Mouse (Mus musculus) thymus, adult 2 months (tissue): ENCODE results near the gene Cyb5b. TPM values are rescaled to one million over a fixed set of nuclear protein-coding genes. Genes with fewer than 3 reads are reported as not detected.

Experiments
- DNase-seq: peaks from one replicate; pipeline ENCODE4 v3.0.0; 2021
- H3K27ac ChIP-seq: fragments of 200-500 bp; 2 replicates; pipeline ENCODE4 v1.5.1; 2012; ENCODE audit warnings: low read length, control low read depth; ENCODE audit not compliant: control insufficient read depth, insufficient read depth
- H3K27me3 ChIP-seq: fragments of 200-500 bp; 2 replicates; pipeline ENCODE4 v1.6.1; 2012; ENCODE audit warnings: mild to moderate bottlenecking, low read length, moderate library complexity, mixed read lengths; ENCODE audit not compliant: control insufficient read depth, insufficient read depth
- H3K36me3 ChIP-seq: fragments of 200-500 bp; 2 replicates; pipeline ENCODE4 v1.6.1; 2012; ENCODE audit warnings: mild to moderate bottlenecking, low read length, moderate library complexity; ENCODE audit not compliant: control insufficient read depth, insufficient read depth
- H3K4me1 ChIP-seq: fragments of 200-500 bp; replicated peaks from 2 replicates; pipeline ENCODE4 v1.6.1; 2012; ENCODE audit warnings: low read length; ENCODE audit not compliant: control insufficient read depth, insufficient read depth
- H3K4me3 ChIP-seq: fragments of 200-500 bp; 2 replicates; pipeline ENCODE4 v1.5.1; 2012; ENCODE audit warnings: mild to moderate bottlenecking, low read length, control low read depth, moderate library complexity; ENCODE audit not compliant: control insufficient read depth, insufficient read depth
- CTCF ChIP-seq: fragments of 200-500 bp; IDR thresholded peaks from 2 replicates; pipeline ENCODE4 v1.5.1; 2012; ENCODE audit warnings: mild to moderate bottlenecking, control low read depth, low read length, moderate library complexity, borderline replicate concordance; ENCODE audit not compliant: control insufficient read depth, poor library complexity, insufficient read depth; ENCODE audit errors: extremely low read depth
- POLR2A ChIP-seq: fragments of 200-500 bp; IDR thresholded peaks from 2 replicates; pipeline ENCODE4 v1.6.1; 2012; ENCODE audit warnings: mild to moderate bottlenecking, low read length, control low read depth, moderate library complexity; ENCODE audit not compliant: control insufficient read depth, poor library complexity, insufficient read depth; ENCODE audit errors: extremely low read depth
- WGBS: fragments of 180-500 bp; shearing (Covaris S2); methylation state at CpG from one replicate; pipeline ENCODE4 v1.1.7; 2018; 5-methylcytosine and 5-hydroxymethylcytosine counted together
- polyA plus RNA-seq: library from polyadenylated mRNA; depleted of rRNA; stranded (reverse); fragments of >200 nt; gene quantifications from 2 replicates; pipeline ENCODE4 v1.2.3, GENCODE M21; 2012

The Cyb5b gene
- polyA plus RNA-seq, 1 experiment = 62.1 TPM

DNA sequence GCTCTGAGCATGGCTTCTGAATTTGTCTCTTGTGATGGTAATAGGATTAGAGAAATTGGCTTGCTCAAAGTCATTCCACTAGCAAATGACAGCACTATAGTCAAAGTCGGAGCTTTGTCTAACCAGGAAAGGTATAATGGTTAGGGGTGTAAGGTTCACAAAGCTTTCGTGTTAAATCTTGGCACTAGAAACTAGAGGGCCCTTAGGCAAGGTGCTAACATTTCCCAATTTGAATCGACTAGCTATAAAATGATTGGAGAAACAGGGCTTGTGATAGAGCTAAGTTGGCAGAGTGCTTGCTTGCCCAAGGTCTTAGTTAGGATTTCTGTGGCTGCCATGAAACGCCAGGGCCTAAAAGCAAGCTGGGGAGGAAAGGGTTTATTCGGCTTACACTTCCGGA, 20.4 kb upstream of the Cyb5b start:
- Histone ChIP-seq H3K36me3 (no peaks in the 10 kb centered on the region), H3K4me3 (no peak overlapping the region), H3K4me1 (peaks cover 7% of the 10 kb centered on the region), H3K27me3 (no peaks in the 10 kb centered on the region), H3K27ac (no peak overlapping the region)
- 97% methylated on average over 6 of the region's 6 CpGs for WGBS
- TF ChIP-seq POLR2A (no peak), CTCF (no peak)
- DNase-seq = no peak

DNA sequence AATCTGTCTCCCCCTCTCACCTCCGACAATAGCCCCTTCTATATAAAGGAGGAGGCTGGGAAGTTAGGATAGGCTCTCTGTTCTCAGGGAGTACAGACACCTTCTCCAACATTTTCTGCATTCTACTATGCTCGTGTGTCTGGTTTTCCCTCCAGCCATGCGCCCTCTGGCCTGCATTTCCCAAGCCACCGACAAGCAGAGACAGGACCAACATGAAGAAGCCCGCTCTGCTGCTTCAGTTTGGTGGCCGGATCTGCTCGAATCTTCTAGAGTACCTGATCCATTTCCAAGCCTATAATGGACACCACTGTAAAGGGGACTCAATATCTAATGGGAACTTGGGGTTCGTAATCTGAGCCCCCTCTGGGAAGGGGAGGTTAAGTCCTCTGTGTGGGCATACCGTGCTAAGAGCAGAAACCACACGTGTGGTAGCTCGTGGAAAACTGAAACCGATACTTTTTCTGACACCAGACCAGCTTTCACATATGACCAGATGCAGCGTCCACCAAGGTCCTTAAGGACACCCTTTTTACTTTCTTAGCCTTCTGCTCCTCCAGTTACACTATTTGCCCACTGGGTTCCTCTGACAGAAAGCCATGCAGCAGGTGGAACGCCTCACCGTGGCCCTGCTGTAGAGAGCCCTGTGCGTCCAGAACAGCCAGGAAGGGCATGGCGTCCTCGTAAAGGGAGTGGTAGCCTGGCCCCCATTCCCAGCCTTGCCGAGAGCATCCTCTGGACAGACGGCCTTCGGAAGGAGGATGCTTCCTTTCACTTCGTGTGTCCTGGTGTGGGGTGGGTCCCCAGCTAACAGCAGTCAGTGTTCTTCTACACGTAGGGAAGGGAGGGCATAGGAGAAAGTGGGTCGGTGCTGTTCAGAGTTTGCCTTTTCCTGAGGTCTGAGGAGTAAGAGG, 17.6 kb upstream of the Cyb5b start:
- 88% methylated on average over 24 of the region's 24 CpGs for WGBS
- Histone ChIP-seq H3K27ac (no peak overlapping the region), H3K4me1 (no peaks in the 10 kb centered on the region), H3K27me3 (no peaks in the 10 kb centered on the region), H3K36me3 (no peaks in the 10 kb centered on the region), H3K4me3 (no peak overlapping the region)
- no peak for DNase-seq
- TF ChIP-seq CTCF (no peak), POLR2A (no peak)

DNA sequence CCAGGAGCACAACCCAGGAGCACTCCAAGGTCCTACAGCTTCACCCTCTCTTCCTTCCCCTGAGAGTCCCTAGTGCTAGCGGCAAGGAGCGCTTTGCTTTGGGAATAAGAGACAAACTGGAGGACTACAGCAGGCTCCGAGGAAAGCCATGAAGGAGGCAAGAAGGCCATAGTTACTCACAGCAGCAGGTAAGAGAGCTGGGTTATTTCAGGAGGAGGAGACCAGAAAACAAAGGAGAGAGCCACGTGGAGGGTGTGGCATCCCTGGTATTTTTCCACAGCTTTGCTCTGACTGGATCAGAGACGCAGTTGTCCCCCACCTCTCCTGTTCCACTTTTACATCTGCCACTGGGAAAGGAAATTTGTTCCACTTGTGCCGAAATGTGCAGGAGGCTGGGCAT, 16.6 kb upstream of the Cyb5b start:
- 82% methylated on average over 6 of the region's 6 CpGs for WGBS
- H3K4me1 ChIP-seq = no peaks in the 10 kb centered on the region
- H3K36me3 ChIP-seq = no peaks in the 10 kb centered on the region
- TF ChIP-seq POLR2A (no peak), CTCF (no peak)
- H3K27me3 ChIP-seq = no peaks in the 10 kb centered on the region
- no peak overlapping the region for H3K27ac ChIP-seq
- DNase-seq = no peak
- no peak overlapping the region for H3K4me3 ChIP-seq

DNA sequence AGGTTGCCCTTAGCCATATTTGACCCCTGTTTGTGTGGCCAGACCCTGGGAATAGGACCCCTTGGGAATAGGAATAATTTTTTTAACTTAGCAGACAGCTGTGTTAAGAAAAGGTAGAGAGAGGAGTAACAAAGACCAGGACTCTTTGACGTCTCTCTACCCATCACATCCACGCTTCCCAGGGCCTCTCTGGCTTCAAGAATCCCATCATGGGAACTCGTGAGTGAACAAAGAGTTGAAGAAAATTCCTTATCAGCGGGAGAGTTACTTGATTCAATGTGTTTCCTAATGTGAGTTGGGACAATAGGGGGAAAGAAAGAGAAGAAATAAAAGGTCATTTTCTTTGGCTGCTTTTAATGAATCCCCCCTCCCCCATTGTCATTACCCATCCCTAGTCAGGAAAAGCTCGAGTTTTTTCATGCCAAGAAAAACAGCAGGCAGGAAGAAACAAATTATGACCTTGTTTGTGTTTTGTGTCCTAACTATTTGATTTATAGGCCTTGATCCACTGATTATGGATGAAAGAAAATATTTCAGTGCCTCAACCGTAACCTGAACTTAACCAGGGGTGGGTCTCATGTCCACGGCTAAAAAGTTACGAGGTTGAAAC, 14.3 kb upstream of the Cyb5b start:
- 92% methylated on average over 8 of the region's 8 CpGs for WGBS

DNA sequence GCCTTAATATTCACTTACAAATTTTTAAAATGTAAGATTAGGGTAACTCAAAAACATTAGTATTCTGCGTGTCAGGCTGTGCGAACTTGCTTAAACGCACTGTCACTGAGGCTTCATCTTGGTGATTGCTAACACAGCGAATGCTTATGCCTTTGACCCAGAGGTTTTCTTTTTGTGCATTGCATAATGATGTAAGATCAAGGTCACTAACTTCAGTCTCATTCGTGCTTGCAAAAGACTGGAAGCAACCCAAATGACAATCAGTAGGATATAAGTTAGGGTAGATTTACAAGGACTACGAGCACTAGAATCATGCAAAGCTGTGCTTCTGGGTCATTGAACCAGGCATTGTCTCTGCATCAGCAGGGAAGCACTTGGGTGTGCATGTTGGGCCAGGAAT, 12.8 kb upstream of the Cyb5b start:
- TF ChIP-seq POLR2A (no peak), CTCF (no peak)
- H3K36me3 ChIP-seq = no peaks in the 10 kb centered on the region
- H3K27me3 ChIP-seq = no peaks in the 10 kb centered on the region
- H3K4me1 ChIP-seq = peaks cover 6% of the 10 kb centered on the region
- no peak overlapping the region for H3K27ac ChIP-seq
- no peak overlapping the region for H3K4me3 ChIP-seq
- 93% methylated on average over 6 of the region's 6 CpGs for WGBS
- DNase-seq = no peak

More for the DNA sequence above, 14.3 kb upstream of the Cyb5b start:
- no peaks in the 10 kb centered on the region for H3K27me3 ChIP-seq
- no peak for DNase-seq
- H3K4me1 ChIP-seq = peaks cover 6% of the 10 kb centered on the region
- TF ChIP-seq CTCF (no peak), POLR2A (no peak)
- no peaks in the 10 kb centered on the region for H3K36me3 ChIP-seq
- H3K4me3 ChIP-seq = no peak overlapping the region
- H3K27ac ChIP-seq = no peak overlapping the region

DNA sequence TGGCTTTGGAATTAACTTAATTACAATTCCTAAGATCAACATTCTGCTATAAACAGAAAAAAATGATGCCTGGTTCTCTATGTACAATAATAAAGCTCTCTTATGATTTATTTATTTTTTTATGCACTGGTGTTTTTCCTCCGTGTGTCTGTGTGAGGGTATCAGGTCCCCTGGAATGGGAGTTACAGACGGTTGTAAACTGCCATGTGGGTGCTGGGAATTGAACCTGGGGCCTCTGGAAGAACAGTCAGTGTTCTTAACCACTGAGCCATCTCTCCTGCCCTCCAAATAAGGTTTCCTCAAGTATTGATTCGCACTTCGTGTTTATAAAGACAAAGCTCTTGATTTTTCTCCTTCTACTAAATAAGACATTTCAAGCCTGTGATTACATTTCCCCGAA, 12.1 kb upstream of the Cyb5b start:
- no peak for TF ChIP-seq CTCF
- no peak for TF ChIP-seq POLR2A
- H3K4me1 ChIP-seq = peaks cover 6% of the 10 kb centered on the region
- 97% methylated on average over 5 of the region's 5 CpGs for WGBS
- no peak for DNase-seq
- H3K4me3 ChIP-seq = no peak overlapping the region
- H3K36me3 ChIP-seq = no peaks in the 10 kb centered on the region
- H3K27me3 ChIP-seq = no peaks in the 10 kb centered on the region
- H3K27ac ChIP-seq = no peak overlapping the region
